Mouse (Mus musculus) splenic B cell, adult 2 months (primary cell): ENCODE measurements around the gene Fam118a.

Experiments
- DNase-seq: peaks from one replicate; pipeline ENCODE4 v3.0.0-alpha.2; 2011; ENCODE audit warnings: low read depth, low spot score
- H3K27me3 ChIP-seq: 2 replicates; pipeline ENCODE4 v1.6.1; 2012; ENCODE audit warnings: mild to moderate bottlenecking, low read length, moderate library complexity, mixed read lengths; ENCODE audit not compliant: control insufficient read depth, poor library complexity, insufficient read depth, severe bottlenecking
- H3K36me3 ChIP-seq: 2 replicates; pipeline ENCODE4 v1.6.1; 2012; ENCODE audit warnings: mild to moderate bottlenecking, low read length, moderate library complexity, mixed read lengths; ENCODE audit not compliant: control insufficient read depth, poor library complexity, insufficient read depth, severe bottlenecking

Gene Fam118a

GRCm38 (mm10) chr15:85085641-85086040, 56.9 kb downstream of the Fam118a start:
- Histone ChIP-seq H3K36me3 (no peaks in the 10 kb centered on the region), H3K27me3 (no peaks in the 10 kb centered on the region)
- no peak for DNase-seq
